Mouse (Mus musculus) liver, embryonic 12.5 days (tissue): ENCODE measurements around the gene Rad9b. TPM values are rescaled to one million over a fixed set of nuclear protein-coding genes. Genes with fewer than 3 reads are reported as not detected.

Experiments
- ATAC-seq: fragments of 200-750 bp; cut with Nextera tagmentation; 2 replicates; pipeline ENCODE4 v1.8.0; 2017; ENCODE audit warnings: moderate number of reproducible peaks, mild to moderate bottlenecking, moderate library complexity
- H3K27ac ChIP-seq: fragments of 300-500 bp; sonication (generic); 2 replicates; pipeline ENCODE4 v1.5.1; 2016; ENCODE audit warnings: mild to moderate bottlenecking
- H3K27me3 ChIP-seq: fragments of 300-500 bp; sonication (generic); replicated peaks from 2 replicates; pipeline ENCODE4 v1.6.1; 2016; ENCODE audit warnings: mild to moderate bottlenecking, moderate library complexity
- H3K36me3 ChIP-seq: fragments of 300-500 bp; sonication (generic); 2 replicates; pipeline ENCODE4 v1.6.1; 2016; ENCODE audit warnings: mild to moderate bottlenecking, moderate library complexity
- H3K4me1 ChIP-seq: fragments of 300-500 bp; sonication (generic); 2 replicates; pipeline ENCODE4 v1.6.1; 2016
- H3K4me2 ChIP-seq: fragments of 300-500 bp; sonication (generic); 2 replicates; pipeline ENCODE4 v1.6.1; 2016; ENCODE audit warnings: mild to moderate bottlenecking, moderate library complexity
- H3K4me3 ChIP-seq: fragments of 300-500 bp; sonication (generic); 2 replicates; pipeline ENCODE4 v1.5.1; 2016; ENCODE audit warnings: mild to moderate bottlenecking, moderate library complexity
- H3K9ac ChIP-seq: fragments of 300-500 bp; sonication (generic); 2 replicates; pipeline ENCODE4 v1.6.1; 2016; ENCODE audit warnings: mild to moderate bottlenecking, moderate library complexity
- H3K9me3 ChIP-seq: fragments of 300-500 bp; sonication (generic); replicated peaks from 2 replicates; pipeline ENCODE4 v1.6.1; 2016; ENCODE audit warnings: mild to moderate bottlenecking, moderate library complexity
- WGBS: fragments of 180-500 bp; shearing (Covaris S2); methylation state at CpG from one replicate; pipeline ENCODE4 v1.1.7; 2016; ENCODE audit not compliant: insufficient replicate concordance; 5-methylcytosine and 5-hydroxymethylcytosine counted together
- polyA plus RNA-seq: library from polyadenylated mRNA; unstranded; fragments of >200 nt; fragmentation: Nextera tagmentation; extraction: Ambion mirVana; gene quantifications from 2 replicates; pipeline ENCODE4 v1.2.1, GENCODE M21; 2016

Gene Rad9b
- polyA plus RNA-seq: 4.7 and 6.1 TPM in 2 replicates

DNA sequence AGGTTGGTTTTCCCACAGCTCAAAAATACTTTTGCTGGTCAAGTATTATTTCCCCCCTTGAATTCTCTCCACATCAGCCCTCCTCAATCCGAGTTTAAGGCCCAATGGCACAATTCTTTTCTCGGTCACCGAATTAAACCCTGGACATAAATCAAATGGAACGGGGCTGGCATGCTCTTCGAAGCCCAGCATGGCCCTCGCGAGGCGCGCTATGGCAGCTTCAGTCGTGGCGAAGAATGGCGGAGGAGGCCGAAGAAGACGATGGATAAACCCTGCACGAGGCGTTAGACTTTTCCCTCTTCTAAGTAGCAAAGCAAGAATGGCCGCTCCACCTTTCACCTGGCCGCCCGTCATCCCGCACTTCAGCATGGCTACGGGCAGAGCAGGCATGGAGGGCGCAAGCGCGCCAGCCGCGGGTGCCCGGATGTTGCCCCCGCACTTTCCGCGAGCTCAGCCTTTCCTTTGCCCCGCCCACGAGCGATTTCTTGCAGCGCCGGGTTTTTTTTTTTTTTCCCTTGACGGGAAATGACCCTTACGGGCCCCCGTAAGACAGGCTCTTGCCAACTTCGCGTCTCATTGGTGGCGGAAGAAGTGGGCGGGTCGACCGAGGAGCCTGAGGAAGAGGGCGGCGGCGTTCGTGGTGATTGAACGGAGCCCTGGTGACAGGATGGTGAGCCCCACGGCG is at the start of gene Rad9b, which contains the start of gene Vps29:
Gene Rad9b, minus strand, starts transcription at position 427 of the 685 bp plus-strand sequence.
Gene Vps29, plus strand, starts transcription at position 563 of the 685 bp plus-strand sequence.
- peak within 1 kb of the TSS; percentile 94 for H3K9ac ChIP-seq
- peak; percentile 94 for ATAC-seq
- 0 out of 2 replicates have a peak, but pooled peaks cover 4% of the 10 kb centered on the region for H3K27me3 ChIP-seq
- WGBS: 2% methylated on average over 51 of the region's 51 CpGs
- peak within 1 kb of the TSS; percentile 92 for H3K4me2 ChIP-seq
- peak within 1 kb of the TSS; percentile 83 for H3K27ac ChIP-seq
- H3K9me3 ChIP-seq: no peaks in the 10 kb centered on the region
- peaks cover 5% of the 10 kb centered on the region for H3K36me3 ChIP-seq
- peaks cover 19% of the 10 kb centered on the region for H3K4me1 ChIP-seq
- H3K4me3 ChIP-seq: peak within 1 kb of the TSS; percentile 96

DNA sequence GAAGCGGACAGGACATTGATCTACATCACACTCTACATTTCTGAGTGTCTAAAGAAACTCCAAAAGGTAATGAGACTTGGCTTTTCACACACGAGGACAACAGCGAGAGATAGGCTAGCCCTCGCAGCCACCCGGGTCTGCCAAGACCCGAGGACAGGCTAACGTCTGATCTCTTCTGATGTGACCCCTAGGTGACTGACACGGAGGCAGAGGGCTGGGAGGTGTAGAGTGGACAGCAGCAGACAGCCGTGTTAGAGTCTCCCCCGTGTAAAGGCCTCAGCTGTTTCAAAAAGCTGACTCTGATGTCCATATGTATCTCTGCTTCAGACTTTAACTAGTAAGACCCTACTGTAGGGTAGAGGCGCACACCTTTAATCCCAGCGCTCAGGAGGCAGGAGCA is 49.3 kb upstream of the Rad9b start:
- Histone ChIP-seq H3K36me3 (peaks cover 93% of the 10 kb centered on the region), H3K4me2 (no peak overlapping the region), H3K4me1 (peaks cover 6% of the 10 kb centered on the region), H3K4me3 (no peak overlapping the region), H3K9me3 (0 out of 2 replicates have a peak, but pooled peaks cover 4% of the 10 kb centered on the region), H3K27me3 (no peaks in the 10 kb centered on the region), H3K27ac (no peak overlapping the region), H3K9ac (no peak overlapping the region)
- 93% methylated on average over 12 of the region's 12 CpGs for WGBS
- no peak for ATAC-seq

DNA sequence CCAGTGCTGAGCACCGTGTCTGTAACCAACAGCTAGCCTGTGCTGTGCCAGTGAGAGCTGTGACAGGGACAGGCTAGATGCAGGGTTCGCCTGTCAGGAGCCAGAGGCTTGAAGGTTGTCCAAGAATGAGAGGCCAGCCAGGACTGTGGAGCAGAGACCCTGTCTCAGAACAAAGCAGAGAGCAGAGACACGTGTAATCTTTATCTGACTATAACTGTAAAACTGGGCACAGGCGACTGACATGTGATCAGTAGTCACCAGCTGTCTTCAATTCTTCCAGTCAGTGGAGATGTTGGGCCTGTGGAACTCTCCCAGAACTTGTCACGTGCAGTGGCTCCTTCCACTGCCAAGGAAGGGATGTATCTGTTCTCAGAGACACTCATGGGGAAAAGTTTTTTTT is 48.7 kb upstream of the Rad9b start:
- WGBS: 77% methylated on average over 5 of the region's 5 CpGs
- no peak for ATAC-seq
- H3K9ac ChIP-seq: no peak overlapping the region
- no peak overlapping the region for H3K4me3 ChIP-seq
- no peak overlapping the region for H3K4me2 ChIP-seq
- H3K27me3 ChIP-seq: no peaks in the 10 kb centered on the region
- 0 out of 2 replicates have a peak, but pooled peaks cover 4% of the 10 kb centered on the region for H3K9me3 ChIP-seq
- H3K27ac ChIP-seq: no peak overlapping the region
- H3K36me3 ChIP-seq: peaks cover 98% of the 10 kb centered on the region
- H3K4me1 ChIP-seq: peaks cover 9% of the 10 kb centered on the region

DNA sequence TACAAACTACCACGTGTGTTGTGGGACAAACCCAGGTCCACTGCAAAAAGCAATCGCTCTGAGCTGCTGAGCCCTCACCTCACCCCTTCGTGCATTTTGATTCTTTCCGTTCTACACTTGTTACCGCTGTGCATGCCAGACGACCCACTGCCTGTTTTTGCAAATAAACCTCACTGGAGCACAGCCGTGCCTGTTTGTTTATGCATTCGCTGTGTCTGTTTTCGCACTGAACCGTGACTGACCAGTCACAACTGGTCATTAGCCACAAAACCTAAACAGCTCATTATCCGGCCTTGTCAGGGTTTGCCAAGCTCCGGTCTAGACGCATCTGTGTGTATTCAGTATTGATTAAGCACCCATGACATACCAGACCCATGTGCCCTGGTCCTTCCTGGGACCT is 48.1 kb upstream of the Rad9b start:
- Histone ChIP-seq H3K9ac (no peak overlapping the region), H3K4me2 (no peak overlapping the region), H3K4me1 (peaks cover 9% of the 10 kb centered on the region), H3K27ac (no peak overlapping the region), H3K9me3 (0 out of 2 replicates have a peak, but pooled peaks cover 4% of the 10 kb centered on the region), H3K4me3 (no peak overlapping the region), H3K36me3 (peaks cover 99% of the 10 kb centered on the region), H3K27me3 (no peaks in the 10 kb centered on the region)
- WGBS: 86% methylated on average over 13 of the region's 13 CpGs
- no peak for ATAC-seq

DNA sequence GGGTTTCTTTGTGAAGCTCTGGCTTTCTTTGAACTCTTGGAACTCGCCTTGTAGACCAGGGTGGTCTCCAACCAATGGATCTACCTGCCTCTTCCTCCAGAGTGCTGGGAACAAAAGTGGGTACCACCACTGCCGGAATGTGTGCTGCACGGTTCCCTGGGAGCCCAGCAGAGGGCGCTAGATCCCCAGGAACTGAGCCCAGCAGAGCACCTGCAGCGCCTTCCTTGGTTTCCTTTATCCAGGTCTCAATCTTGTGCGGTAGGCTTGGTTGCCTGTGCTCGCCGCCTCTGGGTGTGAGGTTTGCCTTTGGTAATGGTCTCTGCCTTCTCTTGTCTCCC is 47.2 kb upstream of the Rad9b start:
- ATAC-seq: 0 out of 2 replicates have a peak, but pooled peaks have one; percentile 36
- H3K4me3 ChIP-seq: no peak overlapping the region
- peaks cover 9% of the 10 kb centered on the region for H3K4me1 ChIP-seq
- peaks cover 99% of the 10 kb centered on the region for H3K36me3 ChIP-seq
- H3K4me2 ChIP-seq: no peak overlapping the region
- H3K9me3 ChIP-seq: no peaks in the 10 kb centered on the region
- 37% methylated on average over 8 of the region's 8 CpGs for WGBS
- no peak overlapping the region for H3K9ac ChIP-seq
- no peak overlapping the region for H3K27ac ChIP-seq
- H3K27me3 ChIP-seq: no peaks in the 10 kb centered on the region

DNA sequence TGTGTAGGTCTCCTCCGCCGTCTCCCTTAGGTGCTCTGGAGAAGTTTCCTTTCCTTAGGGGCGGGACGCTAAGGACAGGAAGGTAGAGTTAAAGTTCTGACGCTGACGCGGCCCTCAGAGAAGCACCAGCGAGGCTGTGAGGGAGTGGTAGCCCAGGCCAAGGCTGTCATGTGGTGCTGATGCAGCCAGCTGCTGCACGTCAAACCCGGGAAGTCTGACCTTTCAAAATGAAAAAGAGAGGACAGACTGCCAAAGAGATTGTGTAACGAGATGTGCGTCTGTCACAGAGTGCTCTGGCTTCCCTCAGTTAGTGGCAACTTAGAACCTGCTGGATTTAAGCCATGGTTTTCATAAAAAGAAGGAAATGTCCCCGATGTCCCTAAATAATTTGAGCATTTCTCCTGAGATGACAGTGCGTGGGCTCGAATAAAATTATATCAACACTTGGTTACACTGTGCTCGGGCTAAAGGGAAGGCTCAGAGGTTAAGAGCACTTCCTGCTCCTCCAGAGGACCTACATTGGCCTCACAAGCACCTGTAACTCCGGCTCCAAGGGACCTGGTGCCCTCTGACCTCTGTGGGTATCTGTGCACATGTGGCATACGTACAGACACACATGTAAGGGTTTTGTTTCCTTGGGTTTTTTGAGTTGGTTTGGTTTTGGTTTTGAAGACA is 46.7 kb upstream of the Rad9b start:
- Histone ChIP-seq H3K4me3 (no peak overlapping the region), H3K27me3 (no peaks in the 10 kb centered on the region), H3K9me3 (no peaks in the 10 kb centered on the region), H3K4me2 (no peak overlapping the region), H3K9ac (no peak overlapping the region), H3K36me3 (peaks cover 94% of the 10 kb centered on the region), H3K4me1 (peaks cover 9% of the 10 kb centered on the region), H3K27ac (no peak overlapping the region)
- 78% methylated on average over 18 of the region's 18 CpGs for WGBS
- ATAC-seq: peak; percentile 36; the same call in 1 of the 2 replicates

DNA sequence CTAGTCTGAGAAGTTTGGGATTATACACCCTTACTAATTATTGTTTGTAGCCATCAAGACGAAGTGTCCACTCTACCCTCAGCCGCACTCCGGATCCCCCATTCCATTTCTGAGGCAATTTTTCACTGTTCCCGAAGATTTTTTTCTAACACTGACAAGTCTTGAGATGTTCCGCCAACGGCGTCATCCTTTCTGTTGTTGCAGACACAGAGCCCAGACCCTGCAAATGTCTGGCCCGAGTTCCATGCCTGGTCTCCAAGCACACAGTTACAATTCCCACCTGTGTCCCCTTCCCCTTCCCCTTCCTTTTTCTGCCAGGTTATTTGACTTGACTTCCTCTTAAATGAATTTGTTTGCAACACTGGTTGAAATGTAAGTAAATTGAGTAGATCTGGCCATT is 45.8 kb upstream of the Rad9b start:
- no peak overlapping the region for H3K4me3 ChIP-seq
- no peak overlapping the region for H3K27ac ChIP-seq
- 89% methylated on average over 8 of the region's 8 CpGs for WGBS
- no peak for ATAC-seq
- no peaks in the 10 kb centered on the region for H3K9me3 ChIP-seq
- H3K36me3 ChIP-seq: peaks cover 90% of the 10 kb centered on the region
- H3K4me1 ChIP-seq: peaks cover 9% of the 10 kb centered on the region
- H3K4me2 ChIP-seq: no peak overlapping the region
- no peaks in the 10 kb centered on the region for H3K27me3 ChIP-seq
- H3K9ac ChIP-seq: no peak overlapping the region

DNA sequence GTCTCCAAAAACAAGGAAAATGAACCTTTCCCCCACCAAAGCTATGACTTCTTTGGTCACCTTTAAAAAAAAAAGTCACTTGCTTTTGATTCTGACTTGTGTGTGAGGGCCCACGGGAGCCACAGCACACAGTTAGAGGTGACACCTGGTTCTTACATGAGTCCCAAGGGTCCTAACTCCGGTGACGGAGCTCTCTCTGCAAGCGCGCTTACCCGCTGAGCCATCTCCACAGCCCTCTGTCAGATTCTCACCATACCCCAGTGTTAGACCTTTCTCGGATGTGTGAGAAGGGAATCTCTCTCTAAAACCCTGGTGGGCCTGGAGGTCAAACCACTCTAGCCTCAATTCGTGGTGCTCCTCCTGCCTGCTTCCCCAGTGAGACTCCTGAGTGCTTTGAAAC is 43.5 kb upstream of the Rad9b start:
- no peak for ATAC-seq
- WGBS: 83% methylated on average over 8 of the region's 8 CpGs
- Histone ChIP-seq H3K27me3 (no peaks in the 10 kb centered on the region), H3K9ac (no peak overlapping the region), H3K9me3 (no peaks in the 10 kb centered on the region), H3K27ac (no peak overlapping the region), H3K4me2 (no peak overlapping the region), H3K4me1 (peaks cover 30% of the 10 kb centered on the region), H3K4me3 (no peak overlapping the region), H3K36me3 (peaks cover 74% of the 10 kb centered on the region)

DNA sequence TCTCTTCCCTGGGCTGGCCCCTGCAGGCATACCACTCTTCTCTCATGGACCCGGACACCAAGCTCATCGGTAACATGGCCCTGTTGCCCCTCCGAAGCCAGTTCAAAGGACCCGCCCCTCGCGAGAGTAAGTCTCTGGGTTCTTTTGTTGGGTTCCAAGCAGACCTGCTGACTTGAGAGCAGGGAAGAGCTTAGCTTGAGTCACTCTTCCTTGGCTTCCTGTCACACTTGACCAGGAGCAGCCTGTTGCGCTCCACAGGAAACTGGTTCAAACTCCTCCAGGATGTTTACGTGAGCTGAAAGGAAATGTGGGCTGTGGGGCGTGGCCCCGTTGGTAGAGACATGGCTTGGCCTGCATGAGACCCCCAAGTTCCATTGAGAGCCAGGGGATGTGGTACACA is 42.8 kb upstream of the Rad9b start:
- Histone ChIP-seq H3K9me3 (no peaks in the 10 kb centered on the region), H3K4me1 (peaks cover 32% of the 10 kb centered on the region), H3K4me2 (no peak overlapping the region), H3K27ac (no peak overlapping the region), H3K36me3 (peaks cover 67% of the 10 kb centered on the region), H3K9ac (no peak overlapping the region), H3K4me3 (no peak overlapping the region), H3K27me3 (no peaks in the 10 kb centered on the region)
- 60% methylated on average over 10 of the region's 10 CpGs for WGBS
- no peak for ATAC-seq

DNA sequence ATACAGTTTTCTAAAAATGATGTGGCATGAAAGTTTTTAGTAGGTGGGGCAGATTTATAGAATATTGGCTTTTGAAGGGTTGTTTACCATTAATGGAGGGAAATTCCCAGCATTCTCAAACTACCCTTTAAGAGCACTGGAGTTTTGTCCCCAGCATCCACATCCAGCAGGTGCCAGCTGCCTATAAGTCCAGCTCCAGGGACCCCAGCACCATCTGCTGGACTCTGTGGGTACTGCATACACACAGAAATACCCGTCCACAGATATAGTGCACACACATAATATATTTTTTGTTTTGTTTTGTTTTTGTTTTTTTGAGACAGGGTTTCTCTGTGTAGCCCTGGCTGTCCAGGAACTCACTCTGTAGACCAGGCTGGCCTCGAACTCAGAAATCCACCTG is 39.9 kb upstream of the Rad9b start:
- Histone ChIP-seq H3K4me1 (peaks cover 30% of the 10 kb centered on the region), H3K36me3 (peaks cover 38% of the 10 kb centered on the region), H3K9ac (no peak overlapping the region), H3K9me3 (no peaks in the 10 kb centered on the region), H3K27ac (no peak overlapping the region), H3K27me3 (no peaks in the 10 kb centered on the region), H3K4me2 (no peak overlapping the region), H3K4me3 (no peak overlapping the region)
- ATAC-seq: no peak
- WGBS: 29% methylated on average over 2 of the region's 2 CpGs

DNA sequence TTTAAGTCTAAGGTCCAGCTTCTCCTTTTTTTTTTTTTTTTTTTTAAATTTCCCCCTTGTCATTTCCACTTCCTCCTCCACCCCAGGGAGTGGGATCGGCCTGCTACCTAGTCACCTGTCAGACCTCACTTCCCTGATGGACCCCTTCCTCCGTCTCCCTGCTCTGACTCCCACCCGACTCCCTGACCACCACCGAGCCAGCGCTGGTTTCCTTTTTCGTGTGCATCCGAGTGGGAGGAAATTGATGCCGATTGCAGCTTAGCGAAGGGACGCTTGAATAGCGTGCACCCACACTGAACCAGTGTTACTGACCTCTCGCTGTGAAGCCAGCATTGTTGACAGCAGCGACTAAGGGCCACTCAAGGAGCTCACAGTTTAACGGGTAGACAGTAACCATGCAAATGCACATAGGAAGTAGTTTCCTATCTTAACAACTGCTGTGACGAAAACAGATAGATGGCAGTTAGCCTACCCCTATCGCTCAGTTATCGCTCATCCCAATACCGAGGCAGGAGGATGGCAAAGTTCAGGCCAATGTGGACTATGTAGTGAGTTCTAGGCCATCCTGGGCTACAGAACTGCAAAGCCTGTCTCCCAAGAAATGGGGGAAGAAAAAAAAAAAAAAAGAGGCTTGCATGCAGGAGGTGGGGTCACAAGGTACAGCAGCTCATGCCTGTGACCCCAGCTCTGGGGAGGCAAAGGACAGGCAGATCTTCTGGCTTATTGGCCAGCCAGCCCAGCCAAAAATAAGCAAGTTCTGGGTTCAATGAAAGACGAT is 38.4 kb upstream of the Rad9b start:
- peaks cover 28% of the 10 kb centered on the region for H3K4me1 ChIP-seq
- H3K4me2 ChIP-seq: peak overlapping the region; percentile 93
- H3K36me3 ChIP-seq: peaks cover 24% of the 10 kb centered on the region
- 3% methylated on average over 19 of the region's 19 CpGs for WGBS
- H3K27ac ChIP-seq: peak overlapping the region; percentile 74
- H3K27me3 ChIP-seq: no peaks in the 10 kb centered on the region
- ATAC-seq: peak; percentile 54
- peak overlapping the region; percentile 86 for H3K4me3 ChIP-seq
- H3K9ac ChIP-seq: peak overlapping the region; percentile 88
- H3K9me3 ChIP-seq: no peaks in the 10 kb centered on the region

DNA sequence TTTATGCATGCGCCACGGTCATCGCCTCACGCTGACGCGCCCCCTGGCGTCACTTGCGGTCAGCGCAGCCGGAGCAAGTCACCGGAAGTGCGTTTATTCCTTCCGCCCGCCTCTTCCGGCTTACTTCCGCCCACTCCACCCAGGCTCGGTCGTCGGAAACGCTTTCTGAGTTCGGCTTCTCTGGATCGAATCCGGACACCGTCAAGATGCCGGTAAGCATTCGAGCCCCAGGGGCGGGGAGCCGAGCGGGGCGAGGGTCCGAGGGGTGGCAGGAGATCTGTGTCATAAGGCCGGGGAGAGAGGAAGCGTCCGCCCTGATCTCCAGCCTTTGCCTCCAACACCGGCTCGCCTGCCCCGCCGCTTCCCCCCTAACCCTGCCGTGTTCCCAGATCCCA is 37.8 kb upstream of the Rad9b start, which contains the start of gene Arpc3:
Gene Arpc3, plus strand, starts transcription at position 93 of the 395 bp plus-strand sequence.
- Histone ChIP-seq H3K27me3 (no peaks in the 10 kb centered on the region), H3K4me2 (peak within 1 kb of the TSS; percentile 93), H3K27ac (peak within 1 kb of the TSS; percentile 74), H3K9ac (peak within 1 kb of the TSS; percentile 88), H3K4me3 (peak within 1 kb of the TSS; percentile 86), H3K4me1 (peaks cover 28% of the 10 kb centered on the region), H3K9me3 (no peaks in the 10 kb centered on the region), H3K36me3 (peaks cover 18% of the 10 kb centered on the region)
- peak; percentile 87 for ATAC-seq
- under 1% methylated on average over 39 of the region's 39 CpGs for WGBS
